Mouse (Mus musculus): ENCODE measurements around the gene Mapkap1. TPM values are rescaled to one million over a fixed set of nuclear protein-coding genes. Genes with fewer than 3 reads are reported as not detected.
A peak's percentile ranks its signal among the peaks of the same experiment; 100 is the strongest.
"Not testable (repeated sequence)": the region's sequence is repeated elsewhere in the genome, so short reads cannot be mapped to it uniquely, and the experiment has no call there.

Gene Mapkap1
- total RNA-seq, 2 experiments from 2014 or later = 32.0 to 48.3 TPM

DNA sequence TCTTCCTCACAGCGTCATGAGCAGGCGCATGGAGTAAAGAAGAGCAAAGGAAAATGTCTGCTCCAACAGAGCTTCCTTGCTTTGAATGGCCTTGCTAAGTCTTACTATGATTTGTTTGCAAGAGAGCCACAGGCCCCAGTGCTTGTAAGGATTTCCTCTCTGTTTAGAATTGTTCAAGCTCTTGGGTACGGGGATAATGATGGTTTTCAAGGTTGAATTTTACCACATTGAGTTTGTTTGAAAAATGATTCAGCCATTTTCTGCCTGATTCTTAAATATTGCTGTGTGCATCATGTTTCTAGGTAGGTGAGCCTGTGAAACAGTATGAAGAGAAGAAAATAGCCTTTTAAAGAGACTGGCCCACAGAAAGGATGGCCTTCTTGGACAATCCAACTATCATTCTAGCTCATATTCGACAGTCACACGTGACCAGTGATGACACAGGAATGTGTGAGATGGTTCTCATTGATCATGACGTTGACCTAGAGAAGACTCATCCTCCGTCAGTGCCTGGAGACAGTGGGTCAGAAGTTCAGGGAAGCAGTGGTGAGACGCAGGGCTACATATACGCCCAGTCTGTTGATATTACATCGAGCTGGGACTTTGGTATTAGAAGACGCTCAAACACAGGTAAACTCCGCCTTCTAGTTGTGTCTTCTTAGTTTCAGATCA lies 25.3 kb downstream of the Mapkap1 start:
- ATAC-seq (replicated peaks; ENCODE audit: poor library complexity) = no peak

DNA sequence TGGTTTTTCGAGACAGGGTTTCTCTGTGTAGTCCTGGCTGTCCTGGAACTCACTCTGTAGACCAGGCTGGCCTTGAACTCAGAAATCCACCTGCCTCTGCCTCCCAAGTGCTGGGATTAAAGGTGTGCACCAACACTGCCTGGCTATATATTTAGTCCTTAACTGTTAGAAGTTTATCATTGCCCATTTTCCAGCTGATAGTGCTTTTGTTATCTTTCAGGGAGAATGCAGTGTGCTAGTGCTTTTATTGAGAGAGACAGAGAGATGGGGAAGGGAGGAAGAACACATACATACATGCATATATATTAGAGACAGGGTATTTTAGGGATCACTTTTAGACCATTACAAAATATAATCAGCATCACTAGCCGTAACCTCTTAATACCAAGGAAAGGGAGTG lies 26.3 kb downstream of the Mapkap1 start:
- not testable (repeated sequence) for ATAC-seq (replicated peaks; ENCODE audit: poor library complexity)

GRCm38 (mm10) chr2:34436321-34436720 lies 29.8 kb downstream of the Mapkap1 start:
- no peak for ATAC-seq (replicated peaks; ENCODE audit: poor library complexity)

DNA sequence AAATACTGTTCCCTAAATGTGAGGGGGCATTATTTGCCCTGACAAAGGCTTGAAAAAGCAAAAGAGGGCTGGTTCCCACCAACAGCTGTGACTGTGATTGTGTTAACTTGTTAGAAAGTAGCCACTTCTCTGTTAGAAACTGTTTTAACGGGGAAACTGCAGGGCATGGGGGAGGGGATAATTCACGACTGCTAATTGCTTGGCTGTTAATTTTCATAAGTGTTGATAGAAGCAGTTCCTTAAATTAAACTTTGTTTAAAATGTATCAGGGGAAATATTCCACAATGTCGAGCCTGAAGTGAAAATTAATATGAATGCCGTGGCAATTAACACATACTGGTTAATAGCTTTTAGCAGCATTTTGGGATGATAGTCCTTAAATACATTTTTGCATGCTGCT lies 42.2 kb downstream of the Mapkap1 start:
- no peak for ATAC-seq (replicated peaks; ENCODE audit: poor library complexity)

DNA sequence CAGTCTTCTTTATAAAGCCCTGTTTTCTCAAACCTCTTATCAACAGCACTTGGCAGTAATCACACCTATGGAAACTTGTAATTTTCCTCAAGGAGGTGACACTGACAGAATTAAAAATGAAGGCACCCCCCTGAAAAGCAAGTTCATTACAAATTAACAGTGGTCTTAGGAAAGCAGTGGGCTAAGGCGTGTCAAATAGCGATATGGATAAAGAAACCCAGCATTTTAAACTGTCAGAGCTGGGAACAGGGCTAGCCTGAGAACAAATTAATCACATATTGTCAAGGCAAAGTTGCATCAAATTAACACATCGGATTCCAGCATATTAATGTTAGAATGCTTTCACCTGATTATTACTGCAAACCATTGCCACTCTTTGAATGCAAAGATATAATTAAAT lies 55.9 kb downstream of the Mapkap1 start:
- no peak for ATAC-seq (replicated peaks; ENCODE audit: poor library complexity)

- no peak for ATAC-seq (replicated peaks; ENCODE audit: poor library complexity)
Measured at GRCm38 (mm10) chr2:34468559-34469141, 62.1 kb downstream of the Mapkap1 start.

DNA sequence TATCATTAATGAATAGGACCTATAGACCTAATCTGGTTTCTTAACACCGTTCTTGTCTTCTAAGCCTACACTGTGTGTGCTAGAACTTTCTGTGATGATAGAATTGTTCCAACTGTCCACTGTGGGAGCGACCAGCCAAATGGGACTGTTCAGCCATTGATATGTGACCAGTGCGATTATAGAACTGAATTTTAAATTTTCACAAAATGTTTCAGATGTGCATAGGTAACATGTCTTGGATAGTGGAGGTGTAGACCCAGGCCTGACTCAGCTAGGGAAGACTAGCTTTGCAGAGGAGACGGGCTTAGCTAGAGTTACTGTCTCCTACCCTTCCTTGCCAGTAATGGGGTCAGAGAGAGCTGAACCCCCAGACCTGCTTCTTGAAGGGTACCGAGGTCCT lies 62.8 kb downstream of the Mapkap1 start:
- no peak for ATAC-seq (replicated peaks; ENCODE audit: poor library complexity)

- ATAC-seq (replicated peaks; ENCODE audit: poor library complexity) = no peak
Measured at GRCm38 (mm10) chr2:34473775-34474174, 67.2 kb downstream of the Mapkap1 start.

GRCm38 (mm10) chr2:34481401-34481800 lies 74.8 kb downstream of the Mapkap1 start:
- no peak for ATAC-seq (replicated peaks; ENCODE audit: poor library complexity)

DNA sequence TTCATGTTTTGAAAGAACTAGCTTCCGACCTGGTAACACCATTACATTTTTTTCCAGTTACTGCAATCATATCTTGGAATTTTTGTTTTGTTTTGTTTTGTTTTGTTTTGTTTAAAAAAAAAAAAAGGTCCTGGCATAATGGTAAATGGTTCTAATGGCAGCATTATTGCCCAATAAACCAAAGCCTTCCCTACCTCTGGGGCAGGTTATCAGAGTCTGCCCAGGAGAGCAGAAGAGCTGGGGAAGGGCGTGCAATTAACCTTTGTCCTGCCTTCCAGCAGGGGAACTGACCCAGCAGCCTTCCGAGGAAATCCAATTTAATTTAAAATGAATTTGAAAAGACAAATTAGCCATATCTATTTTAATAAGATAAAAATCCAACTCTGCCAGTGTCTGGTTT lies 75.5 kb downstream of the Mapkap1 start:
- no peak for ATAC-seq (replicated peaks; ENCODE audit: poor library complexity)

DNA sequence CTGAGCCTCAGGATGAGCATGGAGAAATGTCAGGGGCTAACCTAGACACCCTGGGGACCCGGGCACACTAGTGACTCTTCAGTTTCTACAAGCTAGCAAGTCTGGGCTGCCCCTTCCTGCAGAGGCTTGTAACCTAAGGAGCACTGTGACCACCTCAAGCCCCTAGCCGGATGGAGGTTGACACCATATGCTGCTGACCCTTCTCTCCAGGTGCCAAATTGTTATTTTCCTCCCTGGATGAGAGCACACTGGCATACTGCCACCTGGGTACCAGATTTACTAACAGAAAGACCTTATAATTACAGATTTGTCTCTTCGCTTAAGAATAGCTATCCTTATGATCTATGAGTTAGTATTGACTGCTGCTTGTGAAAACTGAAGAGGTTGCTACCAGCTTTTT lies 76.0 kb downstream of the Mapkap1 start:
- ATAC-seq (replicated peaks; ENCODE audit: poor library complexity) = no peak

DNA sequence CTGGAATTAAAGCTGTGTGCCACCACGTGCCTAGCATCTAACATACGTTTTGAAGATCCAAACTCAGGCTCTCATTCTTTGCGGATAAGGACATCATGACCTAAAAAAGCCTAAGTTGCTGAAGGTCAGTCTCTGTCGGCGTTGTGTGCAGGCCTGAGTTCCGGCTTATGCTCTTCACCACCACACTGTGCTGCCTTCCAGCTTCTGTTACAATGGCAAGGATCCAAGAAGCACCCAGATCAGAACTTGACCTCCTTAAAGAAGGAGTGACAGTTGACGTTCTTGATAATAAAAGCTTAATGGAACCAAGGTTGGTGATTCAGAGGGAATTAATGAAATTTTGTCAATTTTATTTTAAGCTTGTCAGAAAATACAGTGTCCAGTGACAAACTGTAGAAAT lies 80.7 kb downstream of the Mapkap1 start:
- ATAC-seq (replicated peaks; ENCODE audit: poor library complexity) = no peak

DNA sequence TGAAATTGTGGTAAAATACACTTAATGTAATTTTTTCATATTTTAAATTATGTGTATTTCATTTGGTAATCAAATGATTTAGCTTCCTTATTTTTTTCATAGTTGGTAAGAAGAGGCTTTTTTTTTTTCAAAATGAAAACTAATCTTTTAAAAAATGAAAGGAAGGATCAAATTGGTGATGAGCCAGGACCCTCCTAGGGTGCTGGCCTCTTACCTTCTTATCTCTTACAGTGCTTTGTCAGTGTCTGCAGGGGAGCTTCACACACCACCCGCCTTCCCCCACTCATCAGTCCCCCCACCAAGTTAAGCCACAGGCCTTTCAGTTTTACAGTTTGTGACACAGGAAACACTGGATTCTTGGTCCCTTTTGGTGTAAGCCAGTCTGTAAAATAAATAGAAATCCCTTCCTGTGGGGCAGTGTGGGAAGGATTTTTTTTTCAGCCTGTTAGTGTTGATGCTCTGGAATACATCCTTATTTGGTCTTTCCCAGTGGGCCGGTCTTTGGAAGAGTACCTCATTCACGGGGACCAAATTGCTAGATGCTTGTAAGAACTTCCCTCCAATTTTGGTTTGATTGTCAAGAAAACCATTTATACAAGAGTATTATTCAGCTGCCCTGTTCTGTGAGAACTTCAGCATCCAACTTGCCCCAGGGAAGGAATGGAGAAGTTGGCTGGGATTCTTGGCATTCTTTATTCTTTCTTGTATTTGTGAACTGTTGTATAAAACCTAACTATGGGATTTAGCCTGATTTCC lies 97.6 kb downstream of the Mapkap1 start:
- no peak for ATAC-seq (replicated peaks; ENCODE audit: poor library complexity)

GRCm38 (mm10) chr2:34506162-34506561 lies 99.6 kb downstream of the Mapkap1 start:
- not testable (repeated sequence) for ATAC-seq (replicated peaks; ENCODE audit: poor library complexity)

DNA sequence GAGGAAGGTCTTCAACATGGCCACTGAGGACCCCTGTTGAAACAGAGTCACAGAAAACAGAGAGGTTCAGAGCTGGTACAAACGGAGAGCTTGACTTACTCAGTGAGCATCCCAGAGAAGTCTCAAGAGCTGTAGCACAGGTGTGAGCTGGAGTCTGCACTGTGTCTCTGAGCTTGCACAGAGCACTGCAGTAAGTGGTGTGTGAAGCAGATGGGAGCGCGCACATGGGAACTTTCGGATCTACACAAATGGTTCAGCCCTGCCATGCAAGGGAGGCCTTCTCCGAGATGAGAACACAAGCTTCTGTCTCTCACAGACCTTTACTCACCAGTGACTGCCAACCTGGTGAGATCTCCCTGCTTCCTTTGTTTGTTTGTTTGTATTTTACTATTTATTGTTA lies 103.3 kb downstream of the Mapkap1 start:
- ATAC-seq (replicated peaks; ENCODE audit: poor library complexity) = no peak

- ATAC-seq (replicated peaks; ENCODE audit: poor library complexity) = no peak
Measured at GRCm38 (mm10) chr2:34515263-34515662, 108.7 kb downstream of the Mapkap1 start.

DNA sequence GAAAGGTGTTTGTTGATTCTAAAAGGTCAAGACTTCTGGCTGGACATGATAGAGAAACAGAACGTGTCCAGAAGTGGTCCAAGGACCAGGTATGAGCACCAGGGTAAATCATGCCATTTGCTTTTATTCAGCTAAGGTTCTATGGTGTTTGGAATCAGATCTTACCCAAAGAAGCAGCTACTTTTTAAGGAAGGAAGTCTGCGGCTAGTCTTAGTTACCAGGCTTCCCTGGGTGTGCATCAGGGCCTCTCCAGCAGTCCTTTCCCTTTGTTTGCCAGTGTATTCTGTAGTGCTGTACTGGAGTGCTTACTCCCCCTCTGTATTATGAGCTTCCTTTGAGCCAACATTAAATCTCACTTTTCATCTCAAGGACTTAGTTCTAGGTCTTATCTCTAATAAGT lies 111.5 kb downstream of the Mapkap1 start:
- no peak for ATAC-seq (replicated peaks; ENCODE audit: poor library complexity)

GRCm38 (mm10) chr2:34518526-34518925 lies 112.0 kb downstream of the Mapkap1 start:
- ATAC-seq (replicated peaks; ENCODE audit: poor library complexity) = no peak

DNA sequence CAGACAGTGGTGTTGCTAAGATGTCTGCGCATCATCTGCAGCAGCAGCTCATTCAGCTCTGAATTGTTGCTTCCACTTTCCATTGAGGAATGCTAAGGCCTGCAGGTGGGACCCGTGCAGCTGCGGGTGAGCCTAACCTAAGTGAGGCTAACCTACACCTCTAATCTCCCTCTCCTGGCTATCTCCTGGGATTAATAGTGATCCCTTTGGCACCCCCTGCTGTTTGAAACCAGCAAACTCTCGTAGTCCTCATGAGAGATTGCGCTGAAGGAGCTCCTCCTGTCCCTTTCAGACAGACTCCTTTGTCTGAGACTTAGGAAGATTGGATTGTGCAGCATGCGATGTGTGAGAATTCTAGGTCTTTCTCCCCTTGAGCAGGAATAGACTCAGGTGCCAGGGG lies 113.0 kb downstream of the Mapkap1 start:
- ATAC-seq (replicated peaks; ENCODE audit: poor library complexity) = peak; percentile 65

GRCm38 (mm10) chr2:34521384-34521783 lies 114.8 kb downstream of the Mapkap1 start:
- ATAC-seq (replicated peaks; ENCODE audit: poor library complexity) = no peak

DNA sequence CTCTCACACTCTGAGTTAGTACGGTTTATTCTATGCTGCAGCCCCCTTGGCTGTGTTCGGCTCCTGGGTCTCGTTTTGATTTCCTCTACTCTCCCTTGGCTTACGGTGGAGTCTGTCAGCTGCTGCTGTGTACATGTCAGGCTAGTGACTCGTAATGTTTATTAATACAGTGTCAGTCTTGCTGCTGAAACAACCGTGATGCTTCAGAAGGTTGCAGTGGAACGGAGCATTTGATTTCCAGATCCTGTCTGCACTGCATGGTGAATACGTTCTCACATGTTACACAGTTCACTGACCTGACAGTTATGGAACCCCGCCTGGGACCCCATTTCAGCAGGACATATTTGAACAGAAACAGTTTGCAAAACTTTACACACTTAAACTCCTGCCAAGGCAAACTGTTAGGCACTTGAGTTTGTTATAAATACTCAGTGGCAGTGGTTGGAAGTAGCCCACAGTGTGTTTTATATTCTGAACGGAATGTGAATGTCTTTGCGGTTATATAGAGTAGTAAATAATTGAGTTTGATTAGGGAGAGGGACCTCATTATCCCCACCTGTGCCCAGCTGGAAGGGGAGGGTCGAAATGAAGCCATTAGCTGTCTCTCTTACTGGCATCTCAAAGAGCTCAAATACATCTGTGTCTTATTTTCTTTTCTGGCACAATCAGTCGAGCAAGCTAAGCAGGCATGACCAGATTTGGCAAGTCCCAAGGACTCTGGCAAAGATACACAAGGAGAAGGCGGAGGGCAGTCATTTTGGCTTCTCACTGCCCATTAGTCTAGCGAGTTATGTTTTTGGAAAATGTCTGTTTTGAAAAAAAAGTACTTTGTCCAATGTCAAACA lies 120.2 kb downstream of the Mapkap1 start:
- no peak for ATAC-seq (replicated peaks; ENCODE audit: poor library complexity)

Measured in megakaryocyte progenitor cell, adult 5-6 weeks (primary cell).